Mouse (Mus musculus): ENCODE measurements at regions not wholly inside any gene's neighbourhood (a gene's known extent, or its start where the extent isn't known, plus 50 kb on each side); places are given as distances from the start of the nearest gene placed in this dataset.

- Histone ChIP-seq H3K4me3 (ENCODE audit: low read depth, low read length) (no peak overlapping the region), H3K27ac (ENCODE audit: low read depth, low read length) (no peak overlapping the region), H3K9ac (ENCODE audit: low read depth, low read length) (no peak overlapping the region), H3K9me3 (ENCODE audit: control insufficient read depth) (no peaks in the 10 kb centered on the region), H3K36me3 (ENCODE audit: control insufficient read depth, insufficient read depth) (no peaks in the 10 kb centered on the region), H3K4me2 (replicated peaks; ENCODE audit: low read depth) (no peak overlapping the region), H3K4me1 (replicated peaks; ENCODE audit: control insufficient read depth, insufficient read depth, low read length) (no peaks in the 10 kb centered on the region), H3K27me3 (replicated peaks; ENCODE audit: control insufficient read depth, insufficient read depth, low read length) (no peaks in the 10 kb centered on the region)
- 56% methylated on average over 7 of the region's 7 CpGs for WGBS
- no peak for TF ChIP-seq CTCF (IDR thresholded peaks at IDR 0.05; ENCODE audit: low read depth)
- no peak for ATAC-seq
Measured at GRCm38 (mm10) chr2:75385551-75386263, 273.4 kb upstream of the Hnrnpa3 start.

DNA sequence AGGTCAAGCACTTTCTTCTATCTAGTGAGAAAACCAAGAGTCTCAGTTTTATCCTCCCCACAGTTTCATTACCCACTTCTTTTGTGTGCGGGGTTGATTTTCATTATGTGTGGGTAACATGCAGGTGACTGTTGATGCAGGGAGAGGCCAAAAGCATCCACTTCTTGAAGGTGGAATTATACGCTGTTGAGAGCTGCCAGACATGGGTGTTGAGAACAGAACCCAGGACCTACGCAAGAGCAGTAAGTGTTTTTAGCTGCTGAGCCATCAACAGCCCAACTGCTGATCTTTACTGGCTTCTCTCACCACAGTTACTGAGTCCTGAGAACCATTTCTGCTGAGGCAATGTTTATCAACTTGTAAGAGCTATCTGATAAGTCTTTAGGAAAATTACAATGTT is 272.4 kb upstream of the Hnrnpa3 start:
- no peak overlapping the region for H3K9ac ChIP-seq (ENCODE audit: low read depth, low read length)
- no peaks in the 10 kb centered on the region for H3K4me1 ChIP-seq (replicated peaks; ENCODE audit: control insufficient read depth, insufficient read depth, low read length)
- no peak overlapping the region for H3K4me3 ChIP-seq (ENCODE audit: low read depth, low read length)
- no peak overlapping the region for H3K4me2 ChIP-seq (replicated peaks; ENCODE audit: low read depth)
- no peak for TF ChIP-seq CTCF (IDR thresholded peaks at IDR 0.05; ENCODE audit: low read depth)
- ATAC-seq: no peak
- no peaks in the 10 kb centered on the region for H3K9me3 ChIP-seq (ENCODE audit: control insufficient read depth)
- H3K27me3 ChIP-seq (replicated peaks; ENCODE audit: control insufficient read depth, insufficient read depth, low read length): no peaks in the 10 kb centered on the region
- no peak overlapping the region for H3K27ac ChIP-seq (ENCODE audit: low read depth, low read length)
- no peaks in the 10 kb centered on the region for H3K36me3 ChIP-seq (ENCODE audit: control insufficient read depth, insufficient read depth)
- WGBS: 89% methylated on average over 3 of the region's 3 CpGs

- no peak for TF ChIP-seq CTCF (IDR thresholded peaks at IDR 0.05; ENCODE audit: low read depth)
- no peak for ATAC-seq
- Histone ChIP-seq H3K9me3 (ENCODE audit: control insufficient read depth) (no peaks in the 10 kb centered on the region), H3K27me3 (replicated peaks; ENCODE audit: control insufficient read depth, insufficient read depth, low read length) (no peaks in the 10 kb centered on the region), H3K4me1 (replicated peaks; ENCODE audit: control insufficient read depth, insufficient read depth, low read length) (no peaks in the 10 kb centered on the region), H3K27ac (ENCODE audit: low read depth, low read length) (no peak overlapping the region), H3K36me3 (ENCODE audit: control insufficient read depth, insufficient read depth) (no peaks in the 10 kb centered on the region), H3K4me3 (ENCODE audit: low read depth, low read length) (no peak overlapping the region), H3K9ac (ENCODE audit: low read depth, low read length) (no peak overlapping the region), H3K4me2 (replicated peaks; ENCODE audit: low read depth) (no peak overlapping the region)
- WGBS: 86% methylated on average over 3 of the region's 3 CpGs
Measured at GRCm38 (mm10) chr2:75392041-75392440, 267.0 kb upstream of the Hnrnpa3 start.

DNA sequence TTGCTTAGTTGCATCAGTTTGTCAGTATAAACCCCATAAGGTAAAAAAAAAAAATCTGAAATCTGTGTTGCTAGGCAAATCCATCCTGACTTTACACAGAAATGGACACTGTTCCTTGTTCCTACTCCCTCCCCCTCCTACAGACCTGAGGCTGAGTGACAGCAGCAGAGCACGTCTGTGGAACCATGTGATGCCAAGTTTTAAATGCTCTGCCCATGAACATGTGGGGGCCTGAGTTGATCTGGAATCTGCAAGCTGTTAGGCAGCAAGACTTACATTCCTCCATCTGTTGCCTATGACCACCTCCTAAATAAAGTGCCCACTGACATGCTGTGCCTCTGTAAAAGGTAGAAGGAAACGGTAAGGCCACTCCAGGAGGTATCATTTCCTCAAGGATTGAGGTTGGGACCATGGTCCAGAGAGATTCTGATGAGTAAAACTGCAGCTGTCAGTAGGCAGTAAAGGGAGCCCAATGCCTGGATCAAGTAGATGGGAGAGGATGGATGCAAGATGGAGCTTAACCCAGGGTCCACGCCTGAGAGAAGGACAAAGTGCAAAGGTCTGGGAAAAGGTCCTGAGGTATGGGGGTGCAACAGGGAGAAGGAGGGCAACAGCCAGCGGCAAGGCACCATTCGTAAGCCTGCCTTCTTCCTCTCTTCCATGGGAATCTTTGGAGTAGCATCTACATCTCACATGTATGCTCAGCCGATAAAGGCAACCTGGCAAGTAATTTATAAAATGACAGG is 264.0 kb upstream of the Hnrnpa3 start:
- Histone ChIP-seq H3K9me3 (ENCODE audit: control insufficient read depth) (no peaks in the 10 kb centered on the region), H3K27ac (ENCODE audit: low read depth, low read length) (no peak overlapping the region), H3K4me2 (replicated peaks; ENCODE audit: low read depth) (no peak overlapping the region), H3K4me1 (replicated peaks; ENCODE audit: control insufficient read depth, insufficient read depth, low read length) (no peaks in the 10 kb centered on the region), H3K27me3 (replicated peaks; ENCODE audit: control insufficient read depth, insufficient read depth, low read length) (no peaks in the 10 kb centered on the region), H3K4me3 (ENCODE audit: low read depth, low read length) (no peak overlapping the region), H3K9ac (ENCODE audit: low read depth, low read length) (no peak overlapping the region), H3K36me3 (ENCODE audit: control insufficient read depth, insufficient read depth) (no peaks in the 10 kb centered on the region)
- no peak for TF ChIP-seq CTCF (IDR thresholded peaks at IDR 0.05; ENCODE audit: low read depth)
- WGBS: 76% methylated on average over 6 of the region's 6 CpGs
- ATAC-seq: no peak

- no peak for TF ChIP-seq CTCF (IDR thresholded peaks at IDR 0.05; ENCODE audit: low read depth)
- Histone ChIP-seq H3K9ac (ENCODE audit: low read depth, low read length) (no peak overlapping the region), H3K36me3 (ENCODE audit: control insufficient read depth, insufficient read depth) (no peaks in the 10 kb centered on the region), H3K4me1 (replicated peaks; ENCODE audit: control insufficient read depth, insufficient read depth, low read length) (no peaks in the 10 kb centered on the region), H3K4me2 (replicated peaks; ENCODE audit: low read depth) (no peak overlapping the region), H3K4me3 (ENCODE audit: low read depth, low read length) (no peak overlapping the region), H3K27ac (ENCODE audit: low read depth, low read length) (no peak overlapping the region), H3K9me3 (ENCODE audit: control insufficient read depth) (no peaks in the 10 kb centered on the region), H3K27me3 (replicated peaks; ENCODE audit: control insufficient read depth, insufficient read depth, low read length) (no peaks in the 10 kb centered on the region)
- 85% methylated on average over 2 of the region's 2 CpGs for WGBS
- no peak for ATAC-seq
Measured at GRCm38 (mm10) chr2:75396016-75396415, 263.0 kb upstream of the Hnrnpa3 start.

- WGBS: 79% methylated on average over 7 of the region's 7 CpGs
Measured at GRCm38 (mm10) chr2:75400291-75400870, 258.7 kb upstream of the Hnrnpa3 start.

More at GRCm38 (mm10) chr2:75400291-75400870, 258.7 kb upstream of the Hnrnpa3 start:
- Histone ChIP-seq H3K27me3 (replicated peaks; ENCODE audit: control insufficient read depth, insufficient read depth, low read length) (no peaks in the 10 kb centered on the region), H3K4me2 (replicated peaks; ENCODE audit: low read depth) (no peak overlapping the region), H3K9ac (ENCODE audit: low read depth, low read length) (no peak overlapping the region), H3K4me1 (replicated peaks; ENCODE audit: control insufficient read depth, insufficient read depth, low read length) (no peaks in the 10 kb centered on the region), H3K4me3 (ENCODE audit: low read depth, low read length) (no peak overlapping the region), H3K27ac (ENCODE audit: low read depth, low read length) (no peak overlapping the region), H3K9me3 (ENCODE audit: control insufficient read depth) (no peaks in the 10 kb centered on the region), H3K36me3 (ENCODE audit: control insufficient read depth, insufficient read depth) (no peaks in the 10 kb centered on the region)
- no peak for TF ChIP-seq CTCF (IDR thresholded peaks at IDR 0.05; ENCODE audit: low read depth)
- ATAC-seq: no peak

All from intestine, postnatal 0 days (tissue).